In genomic region chr1:119522726-119523125, GRCm38 (mm10) we compare ENCODE assay signal across 19 mouse cellular contexts. TPM values are rescaled to one million over a fixed set of nuclear protein-coding genes. Genes with fewer than 3 reads are reported as not detected.
DNase-seq lines count a peak whose midpoint lies in the region; ATAC-seq and TF ChIP-seq lines count a peak whose summit lies in the region.
"Had no signal": no experiment of that assay in that cellular context is flagged by ENCODE, and none has a peak within 500 bp of the region (broad histone marks: within the 10 kb centered on the region; RNA-seq: fewer than 3 reads in every experiment).

No protein-coding gene starts in this region.

- H3K27me3 ChIP-seq in liver, adult 2 months (ENCODE audit: control insufficient read depth, insufficient read depth, low read length), result no peaks in the 10 kb centered on the region
- H3K27me3 ChIP-seq in liver, embryonic 11.5 days (replicated peaks; ENCODE audit: control insufficient read depth, insufficient read depth, low read length), result no peaks in the 10 kb centered on the region
- H3K27me3 ChIP-seq: CH12.LX; heart, embryonic 13.5 days; hindbrain, embryonic 15.5 days; limb, embryonic 12.5 days; midbrain, embryonic 13.5 days had no signal

- TF ChIP-seq POLR2A in liver, adult 2 months (IDR thresholded peaks at IDR 0.05; ENCODE audit: extremely low read depth, insufficient read depth, low read length), result no peak

- no peak for TF ChIP-seq CTCF in liver, adult 2 months (IDR thresholded peaks at IDR 0.05; ENCODE audit: low read depth, low read length)

- H3K36me3 ChIP-seq in liver, adult 2 months (ENCODE audit: control insufficient read depth, insufficient read depth, low read length), result peaks cover 5% of the 10 kb centered on the region
- H3K36me3 ChIP-seq in liver, embryonic 11.5 days (ENCODE audit: control insufficient read depth, insufficient read depth, low read length), result peaks cover 11% of the 10 kb centered on the region

- H3K4me2 ChIP-seq in liver, embryonic 11.5 days, result no peak overlapping the region
- H3K4me2 ChIP-seq: heart, embryonic 13.5 days; hindbrain, embryonic 15.5 days; limb, embryonic 12.5 days; lung, embryonic 14.5 days; midbrain, embryonic 13.5 days had no signal

- 45% methylated on average over 4 of the region's 4 CpGs for WGBS in liver, adult 2 months
- 69% methylated on average over 4 of the region's 4 CpGs for WGBS in liver, embryonic 11.5 days

- peaks cover 8% of the 10 kb centered on the region; the same call in 1 of the 2 replicates for H3K9me3 ChIP-seq in liver, embryonic 11.5 days (ENCODE audit: control insufficient read depth, low read length)
- H3K9me3 ChIP-seq: hindbrain, embryonic 15.5 days; midbrain, embryonic 13.5 days had no signal

- no peak overlapping the region for H3K4me3 ChIP-seq in liver, adult 2 months (ENCODE audit: insufficient read depth, low read depth, low read length)
- H3K4me3 ChIP-seq in liver, embryonic 11.5 days (ENCODE audit: low read depth, low read length), result no peak overlapping the region
- H3K4me3 ChIP-seq: heart, embryonic 13.5 days; hindbrain, embryonic 15.5 days; limb, embryonic 12.5 days; midbrain, embryonic 13.5 days; myocyte had no signal

- ATAC-seq in liver, embryonic 11.5 days (replicated peaks; ENCODE audit: low FRiP score), result no peak
- 0 out of 2 replicates have a peak, but pooled peaks have one; percentile 9 for ATAC-seq in granulocyte monocyte progenitor cell, adult 5-6 weeks (replicated peaks; ENCODE audit: poor library complexity, severe bottlenecking)
- ATAC-seq: midbrain, embryonic 13.5 days had no signal

- peaks cover 11% of the 10 kb centered on the region; the same call in 1 of the 2 replicates for H3K79me2 ChIP-seq in liver, adult 2 months (ENCODE audit: control insufficient read depth, insufficient read depth, low read length)

- peak; percentile 82 for DNase-seq in liver, adult 2 months (ENCODE audit: extremely low read depth, low read depth, low spot score)
- DNase-seq in liver, embryonic 11.5 days (ENCODE audit: low spot score), result no peak
- DNase-seq in kidney, adult 9 months, result peak; percentile 92
- peak; percentile 25 to 62 for DNase-seq in kidney, postnatal 4 days
- no peak for DNase-seq in cerebellum, postnatal 10 days
- no peak for DNase-seq in Muller cell, postnatal 12 days (ENCODE audit: inconsistent ontology term)
- DNase-seq in right cerebral cortex, adult 2 months (ENCODE audit: low spot score in 2 of 2), result no peak
- DNase-seq: cerebellum, adult 2 months; heart, adult 18-20 months; heart, postnatal 36 days; lung, embryonic 14.5 days; right cerebral cortex, postnatal 25 days had no signal

- no peak overlapping the region for H3K9ac ChIP-seq in liver, adult 2 months (ENCODE audit: low read depth, low read length)
- no peak overlapping the region for H3K9ac ChIP-seq in liver, embryonic 11.5 days (ENCODE audit: low read depth, low read length)
- H3K9ac ChIP-seq: heart, embryonic 13.5 days; hindbrain, embryonic 15.5 days; limb, embryonic 12.5 days; lung, embryonic 14.5 days; midbrain, embryonic 13.5 days had no signal

- peaks cover 28% of the 10 kb centered on the region for H3K4me1 ChIP-seq in liver, adult 2 months (ENCODE audit: control insufficient read depth, insufficient read depth, low read length)
- H3K4me1 ChIP-seq in liver, embryonic 11.5 days (replicated peaks; ENCODE audit: control insufficient read depth, insufficient read depth, low read length), result peaks cover 14% of the 10 kb centered on the region

- H3K27ac ChIP-seq in liver, adult 2 months (replicated peaks; ENCODE audit: insufficient read depth, low read depth, low read length), result peak overlapping the region; percentile 35; the same call in 1 of the 2 replicates
- no peak overlapping the region for H3K27ac ChIP-seq in liver, embryonic 11.5 days (ENCODE audit: low read depth, low read length)
- H3K27ac ChIP-seq: heart, embryonic 13.5 days; hindbrain, embryonic 15.5 days; limb, embryonic 12.5 days; midbrain, embryonic 13.5 days had no signal

RNA-seq across cellular contexts. Expression of gene Tmem185b, which starts 3.2 kb away (rescaled TPM):
- 6.6 and 7.4 TPM in 2 replicates for total RNA-seq in liver, adult 2 months (2014; rRNA removed)
- polyA plus RNA-seq in liver, adult 2 months (2012; rRNA removed), result 12.6 and 14.2 TPM in 2 replicates
- polyA plus RNA-seq in liver, embryonic 11.5 days (2014; fragmentation: Nextera tagmentation; extraction: Ambion mirVana), result 17.6 and 21.7 TPM in 2 replicates
- 10.8 and 17.3 TPM in 2 replicates for total RNA-seq in granulocyte monocyte progenitor cell, adult 5-6 weeks (2014; fragmentation: Nextera tagmentation)
- 12.6 and 13.0 TPM in 2 replicates for total RNA-seq in granulocyte monocyte progenitor cell, adult 5-6 weeks (2017)

RNA-seq across cellular contexts. Expression of gene Ralb, which starts 18.1 kb away (rescaled TPM):
- 12.8 and 14.8 TPM in 2 replicates for total RNA-seq in liver, adult 2 months (2014; rRNA removed)
- polyA plus RNA-seq in liver, adult 2 months (2012; rRNA removed), result 9.0 and 9.3 TPM in 2 replicates
- polyA plus RNA-seq in liver, embryonic 11.5 days (2014; fragmentation: Nextera tagmentation; extraction: Ambion mirVana), result 92.1 and 96.8 TPM in 2 replicates
- total RNA-seq in granulocyte monocyte progenitor cell, adult 5-6 weeks (2014; fragmentation: Nextera tagmentation), result 24.0 and 26.9 TPM in 2 replicates
- total RNA-seq in granulocyte monocyte progenitor cell, adult 5-6 weeks (2017), result 22.7 and 27.5 TPM in 2 replicates

Comparison
In these comparisons a context has a peak if more than half of its experiments do, and no peak if none do; other contexts are left out.
1. DNase-seq: peak in liver, adult 2 months (single experiment), kidney, adult 9 months (single experiment) and kidney, postnatal 4 days (2 of 2); none in liver, embryonic 11.5 days (single experiment), cerebellum, postnatal 10 days (0 of 2), Muller cell, postnatal 12 days (single experiment) and right cerebral cortex, adult 2 months (0 of 2).